ENCODE assay signal across 12 mouse cellular contexts in the genomic region with DNA sequence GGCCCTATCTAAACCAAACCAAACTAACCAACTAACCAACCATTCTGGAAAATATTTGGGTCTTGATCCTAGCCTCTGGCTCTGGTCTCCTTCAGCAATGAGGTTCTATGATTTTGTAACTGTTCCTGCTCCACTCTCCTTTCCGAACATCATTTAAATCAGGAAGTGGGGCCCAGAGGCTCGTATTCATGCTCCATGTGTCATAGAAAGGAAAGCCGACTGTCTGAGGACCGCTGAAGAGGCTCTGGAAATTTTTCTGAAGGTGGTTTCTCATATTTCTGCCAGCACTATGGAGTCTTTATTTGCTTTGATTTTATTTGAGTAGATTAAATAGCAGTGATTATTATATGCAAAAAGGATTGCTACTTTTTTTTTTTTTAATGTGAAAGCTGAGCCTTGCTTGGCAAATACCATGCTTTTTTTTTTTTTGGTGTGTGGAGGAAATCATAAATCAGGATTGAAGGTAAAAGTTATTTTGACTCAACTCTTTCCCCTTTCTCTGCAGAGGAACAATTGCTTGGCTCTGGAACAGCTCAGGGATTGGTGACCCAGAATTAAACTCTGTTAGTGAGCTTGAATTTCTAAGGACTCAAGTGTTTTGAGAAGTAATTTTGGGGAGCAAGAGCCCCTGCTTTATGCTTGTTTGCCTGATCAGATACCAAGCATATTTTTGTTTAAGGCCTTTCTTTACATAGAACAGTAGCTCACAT. TPM values are rescaled to one million over a fixed set of nuclear protein-coding genes. Genes with fewer than 3 reads are reported as not detected.
A peak's percentile ranks its signal among the peaks of the same experiment; 100 is the strongest.
DNase-seq lines count a peak whose midpoint lies in the region; ATAC-seq lines count a peak whose summit lies in the region.
"Had no signal": no experiment of that assay in that cellular context is flagged by ENCODE, and none has a peak within 500 bp of the region (broad histone marks: within the 10 kb centered on the region; RNA-seq: fewer than 3 reads in every experiment).

No protein-coding gene starts in this region.

- H3K4me2 ChIP-seq in heart, embryonic 13.5 days, result peak overlapping the region; percentile 27; the same call in 1 of the 2 replicates
- no peak overlapping the region for H3K4me2 ChIP-seq in embryonic facial prominence, embryonic 15.5 days (replicated peaks)
- no peak overlapping the region for H3K4me2 ChIP-seq in liver, embryonic 11.5 days

- H3K36me3 ChIP-seq in heart, embryonic 13.5 days, result peaks cover 12% of the 10 kb centered on the region; the same call in 1 of the 2 replicates
- H3K36me3 ChIP-seq in embryonic facial prominence, embryonic 15.5 days, result no peaks in the 10 kb centered on the region
- H3K36me3 ChIP-seq in liver, embryonic 11.5 days (ENCODE audit: control insufficient read depth, insufficient read depth, low read length), result no peaks in the 10 kb centered on the region

- H3K4me3 ChIP-seq in heart, embryonic 13.5 days, result no peak overlapping the region
- no peak overlapping the region for H3K4me3 ChIP-seq in embryonic facial prominence, embryonic 15.5 days (replicated peaks)
- no peak overlapping the region for H3K4me3 ChIP-seq in liver, embryonic 11.5 days (ENCODE audit: low read depth, low read length)
- H3K4me3 ChIP-seq: erythroblast, embryonic 14.5 days had no signal

- WGBS in heart, embryonic 13.5 days, result 43% methylated on average over 4 of the region's 4 CpGs
- WGBS in embryonic facial prominence, embryonic 15.5 days, result 17% methylated on average over 4 of the region's 4 CpGs
- 45% methylated on average over 4 of the region's 4 CpGs for WGBS in liver, embryonic 11.5 days

- ATAC-seq in heart, embryonic 13.5 days (ENCODE audit: extremely low read depth, insufficient number of reproducible peaks, low FRiP score, low TSS enrichment), result no peak
- no peak for ATAC-seq in embryonic facial prominence, embryonic 15.5 days (ENCODE audit: insufficient number of reproducible peaks, low FRiP score, low TSS enrichment, low read depth)
- ATAC-seq in liver, embryonic 11.5 days (replicated peaks; ENCODE audit: low FRiP score), result no peak; the same call in 1 of the 2 replicates

- no peaks in the 10 kb centered on the region for H3K9me3 ChIP-seq in heart, embryonic 13.5 days
- no peaks in the 10 kb centered on the region for H3K9me3 ChIP-seq in embryonic facial prominence, embryonic 15.5 days (replicated peaks)
- H3K9me3 ChIP-seq in liver, embryonic 11.5 days (ENCODE audit: control insufficient read depth, low read length), result no peaks in the 10 kb centered on the region

- DNase-seq in heart, adult 8-10 months (ENCODE audit: low spot score), result no peak
- peak; percentile 60 for DNase-seq in 3T3-L1 (ENCODE audit: low read depth, low spot score)
- DNase-seq in liver, embryonic 11.5 days (ENCODE audit: low spot score), result no peak
- no peak for DNase-seq in right cerebral cortex, postnatal 36 days (ENCODE audit: low spot score in 2 of 2)
- DNase-seq in cerebellum, postnatal 25 days, result no peak
- no peak for DNase-seq in layer of hippocampus, adult 18-20 months (ENCODE audit: low spot score in 2 of 2)

- peak overlapping the region; percentile 77 for H3K27ac ChIP-seq in heart, embryonic 13.5 days (replicated peaks)
- peak overlapping the region; percentile 44; the same call in 1 of the 2 replicates for H3K27ac ChIP-seq in embryonic facial prominence, embryonic 15.5 days (replicated peaks)
- 0 out of 2 replicates have a peak overlapping the region, but pooled peaks have one; percentile 16 for H3K27ac ChIP-seq in liver, embryonic 11.5 days (ENCODE audit: low read depth, low read length)

- H3K27me3 ChIP-seq in heart, embryonic 13.5 days (replicated peaks), result no peaks in the 10 kb centered on the region
- no peaks in the 10 kb centered on the region for H3K27me3 ChIP-seq in embryonic facial prominence, embryonic 15.5 days
- no peaks in the 10 kb centered on the region for H3K27me3 ChIP-seq in liver, embryonic 11.5 days (replicated peaks; ENCODE audit: control insufficient read depth, insufficient read depth, low read length)

- no peak overlapping the region for H3K9ac ChIP-seq in heart, embryonic 13.5 days
- H3K9ac ChIP-seq in embryonic facial prominence, embryonic 15.5 days, result no peak overlapping the region
- H3K9ac ChIP-seq in liver, embryonic 11.5 days (ENCODE audit: low read depth, low read length), result no peak overlapping the region

- H3K4me1 ChIP-seq in heart, embryonic 13.5 days, result peaks cover 90% of the 10 kb centered on the region
- peaks cover 23% of the 10 kb centered on the region for H3K4me1 ChIP-seq in embryonic facial prominence, embryonic 15.5 days
- H3K4me1 ChIP-seq in liver, embryonic 11.5 days (replicated peaks; ENCODE audit: control insufficient read depth, insufficient read depth, low read length), result peaks cover 16% of the 10 kb centered on the region

RNA-seq across cellular contexts. Expression of a gene that starts 25.4 kb away (rescaled TPM):
- polyA plus RNA-seq in heart, embryonic 13.5 days (2015; fragmentation: Nextera tagmentation; extraction: Ambion mirVana), result 47.0 and 48.6 TPM in 2 replicates
- total RNA-seq in heart, adult 8-10 months (2022), result 100 to 1,000 TPM; 101 to 127 (median 122) TPM
- 54.2 and 54.6 TPM in 2 replicates for polyA plus RNA-seq in embryonic facial prominence, embryonic 15.5 days (2015; fragmentation: Nextera tagmentation; extraction: Ambion mirVana)
- 31.1 and 33.1 TPM in 2 replicates for polyA plus RNA-seq in liver, embryonic 11.5 days (2014; fragmentation: Nextera tagmentation; extraction: Ambion mirVana)
- 10 to 100 TPM; 34.8 to 39.9 TPM for total RNA-seq in layer of hippocampus, adult 18-20 months (2021)
- polyA plus RNA-seq: erythroblast, embryonic 14.5 days had no signal

RNA-seq across cellular contexts. Expression of a gene that starts 40.6 kb away (rescaled TPM):
- 0.04 and 0.18 TPM in 2 replicates for polyA plus RNA-seq in heart, embryonic 13.5 days (2015; fragmentation: Nextera tagmentation; extraction: Ambion mirVana)
- not detected for total RNA-seq in heart, adult 8-10 months (2022)
- 0.16 and 0.39 TPM in 2 replicates for polyA plus RNA-seq in embryonic facial prominence, embryonic 15.5 days (2015; fragmentation: Nextera tagmentation; extraction: Ambion mirVana)
- polyA plus RNA-seq in liver, embryonic 11.5 days (2014; fragmentation: Nextera tagmentation; extraction: Ambion mirVana), result 0.08 and 0.17 TPM in 2 replicates
- total RNA-seq in layer of hippocampus, adult 18-20 months (2021), result not detected
- total RNA-seq: gastrocnemius, adult 18-20 months had no signal
- polyA plus RNA-seq: erythroblast, embryonic 14.5 days; lung, adult 2 months; thymus, postnatal 0 days had no signal

Comparison
In these comparisons a context has a peak if more than half of its experiments do, and no peak if none do; other contexts are left out.
1. H3K27ac ChIP-seq: peak in every context shown above with its lines; median percentile 77 in heart, embryonic 13.5 days; 44 in embryonic facial prominence, embryonic 15.5 days; 16 in liver, embryonic 11.5 days.